Mouse (Mus musculus) G1E-ER4 (cell line): ENCODE results near the gene Tm6sf2. TPM values are rescaled to one million over a fixed set of nuclear protein-coding genes. Genes with fewer than 3 reads are reported as not detected.

Source experiments
- GATA1 ChIP-seq: IDR thresholded peaks from one replicate; pipeline ENCODE4 v1.8.0; 2012; ENCODE audit warnings: low read length, inconsistent platforms
- polyA plus RNA-seq: library from polyadenylated mRNA; stranded (reverse); fragments of >175 nt; gene quantifications from 2 replicates; pipeline ENCODE4 v1.2.3, GENCODE M21; 2012

The Tm6sf2 gene
- polyA plus RNA-seq, 1 experiment = 0.08 TPM

DNA sequence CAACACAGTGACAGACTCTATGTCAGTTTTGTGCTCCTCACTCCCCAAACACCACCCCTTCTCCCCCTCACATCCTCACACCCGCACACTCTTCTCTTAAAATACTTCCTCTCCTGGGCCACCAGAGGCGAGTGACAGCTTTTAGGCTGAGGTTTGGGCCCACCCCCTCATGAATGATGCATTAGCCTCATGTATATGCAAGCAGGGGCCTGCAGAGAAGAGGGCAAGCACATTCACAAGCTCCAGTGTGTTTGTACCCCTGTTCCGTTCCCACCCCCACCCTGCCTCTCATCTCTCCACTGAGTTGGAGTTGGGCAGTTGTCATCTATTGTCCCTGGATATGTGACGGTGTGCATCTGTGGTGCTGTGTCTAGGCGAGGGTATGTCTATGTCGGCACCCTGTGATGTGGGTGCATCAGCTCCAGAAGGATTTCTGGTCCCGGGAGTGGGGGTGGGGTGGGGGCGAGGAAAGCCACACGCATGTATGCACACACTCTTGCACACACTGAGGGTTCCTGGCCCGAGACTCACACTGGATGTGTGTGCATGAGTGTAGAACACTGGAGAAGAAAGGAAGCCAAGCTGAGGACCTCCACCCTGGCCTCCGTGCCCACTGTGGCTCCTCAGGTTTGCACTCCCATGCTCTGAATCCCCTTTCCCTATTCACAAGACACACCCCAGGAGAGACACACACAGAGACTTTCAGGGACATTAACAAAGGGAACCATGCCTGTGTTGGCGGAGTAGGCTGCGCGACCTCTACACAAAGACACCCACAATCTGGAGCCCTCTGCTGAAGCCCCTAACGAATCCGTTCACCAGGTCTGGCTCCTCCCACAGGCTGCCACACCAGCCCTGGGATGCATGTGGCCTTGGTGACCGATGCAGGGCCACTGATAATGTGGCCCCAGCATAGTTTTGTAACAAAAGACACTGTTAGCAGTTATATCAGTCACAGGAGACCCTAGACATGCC, 46.3 kb downstream of the Tm6sf2 start:
- no peak for TF ChIP-seq GATA1

DNA sequence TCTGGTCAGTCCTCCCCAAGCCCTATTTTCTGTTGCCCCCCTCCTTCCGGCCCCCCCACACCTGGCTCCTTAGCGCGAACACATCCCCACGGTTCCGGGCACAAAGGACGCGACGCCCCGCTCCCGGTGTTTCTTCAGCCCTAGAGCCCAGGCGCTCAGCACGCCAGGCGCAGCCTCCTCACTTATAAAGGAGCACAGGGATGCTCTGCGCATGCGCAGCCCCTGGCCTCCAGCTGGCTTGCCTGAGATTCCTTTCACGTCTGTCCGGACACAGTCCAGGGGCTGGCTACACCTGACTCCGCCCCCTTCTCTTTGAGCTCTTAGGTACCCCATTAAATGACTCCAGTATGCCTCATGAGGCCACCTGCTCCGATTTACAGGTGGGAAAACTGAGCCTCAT, 47.9 kb downstream of the Tm6sf2 start, which contains the start of gene Ncan:
Gene Ncan (minus strand): TSS at position 207 of the 400 bp plus-strand sequence.
- no peak for TF ChIP-seq GATA1

DNA sequence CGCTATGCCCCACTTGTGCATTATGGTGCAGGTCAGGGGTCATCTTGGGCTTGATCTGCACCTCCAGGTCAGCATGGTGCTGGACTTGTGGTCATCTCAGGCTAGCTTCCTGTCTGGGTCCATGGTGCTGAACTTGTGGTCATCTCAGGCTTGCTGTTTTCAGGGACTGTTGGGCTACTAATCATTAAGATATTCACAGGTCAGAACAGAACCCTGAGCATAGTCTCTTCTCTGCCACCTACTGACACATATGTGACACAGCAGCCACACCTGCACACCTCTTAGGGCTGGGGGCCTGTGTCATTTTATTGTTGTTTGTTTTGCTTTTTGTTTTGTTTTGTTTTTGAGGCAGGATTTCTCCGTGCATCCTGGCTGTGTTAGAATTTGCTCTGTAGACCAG, 50.1 kb downstream of the Tm6sf2 start:
- TF ChIP-seq GATA1 = no peak

DNA sequence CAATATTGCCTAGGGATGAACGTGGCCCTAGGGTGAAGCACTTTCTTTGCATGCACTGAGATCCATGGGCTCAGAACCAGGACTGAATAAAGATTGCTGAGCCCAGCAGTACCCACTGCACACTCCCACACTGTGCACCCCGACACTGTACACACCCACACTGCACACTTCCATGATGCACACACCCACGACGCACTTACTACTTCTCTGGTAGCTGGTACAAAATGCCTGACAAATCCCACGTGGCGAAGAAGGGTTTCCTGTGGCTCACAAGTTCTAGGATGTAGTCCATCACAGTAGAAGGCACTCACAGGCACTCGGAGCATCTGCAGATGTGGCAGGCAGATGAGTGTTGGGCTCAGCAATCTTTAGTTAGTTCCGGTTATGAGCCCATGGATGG, 52.3 kb downstream of the Tm6sf2 start:
- TF ChIP-seq GATA1 = no peak

DNA sequence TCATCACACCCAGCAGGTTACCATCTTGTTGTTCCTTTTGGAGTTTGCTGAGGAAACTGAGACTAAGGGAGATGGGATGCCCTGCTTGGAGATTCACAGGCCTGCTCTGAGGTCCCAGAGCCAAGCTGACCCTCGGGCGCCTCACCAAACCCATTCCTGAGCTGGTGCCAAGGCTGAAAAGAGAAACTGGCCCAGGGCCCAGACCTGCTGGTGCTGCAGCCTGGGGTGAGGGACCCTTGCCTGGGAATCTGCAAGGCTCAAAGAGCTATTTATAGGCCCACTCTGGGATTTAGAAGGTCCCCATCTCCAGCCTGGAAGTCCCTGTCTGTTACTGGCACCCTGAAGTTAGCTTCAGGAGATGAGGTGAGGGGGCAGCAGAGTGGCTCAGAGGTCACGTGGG, 55.7 kb downstream of the Tm6sf2 start:
- no peak for TF ChIP-seq GATA1

DNA sequence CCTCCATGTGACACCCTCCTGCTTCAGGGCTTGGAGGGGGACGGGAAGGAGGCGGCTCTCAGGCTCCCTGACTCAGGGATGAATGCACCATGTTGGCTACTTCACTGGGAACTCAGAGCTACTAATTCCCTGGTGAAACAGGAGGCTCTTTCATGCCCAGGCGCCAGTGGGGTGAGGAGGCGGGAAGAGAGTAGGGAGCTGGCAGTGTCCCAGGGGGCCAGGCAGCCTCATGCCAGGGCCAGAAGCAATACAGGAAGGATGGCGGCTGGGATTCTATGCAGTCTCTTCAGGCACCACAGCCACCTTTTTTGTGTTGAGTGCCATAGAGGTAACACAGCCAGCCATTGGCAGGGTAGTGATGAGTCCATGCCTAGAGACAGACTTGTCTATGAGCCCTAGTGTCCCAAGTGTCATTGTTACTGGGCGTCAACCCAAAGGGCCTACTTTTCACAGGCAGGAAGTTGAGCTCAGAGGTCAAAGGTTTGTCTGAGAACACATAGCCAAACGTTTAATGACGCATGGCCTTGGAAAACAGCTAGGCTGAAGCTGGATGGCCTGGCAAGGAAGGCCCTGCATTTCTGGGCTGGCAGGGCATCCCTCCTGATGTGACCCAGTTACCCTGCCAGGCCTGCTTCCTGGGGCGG, 56.7 kb downstream of the Tm6sf2 start:
- no peak for TF ChIP-seq GATA1

Other genes starting within 250 kb of the Tm6sf2 start
- 3.3 and 4.0 TPM in 2 replicates for gene Pbx4, start 240.4 kb upstream of the Tm6sf2 start, polyA plus RNA-seq
- gene Cilp2, start 185.2 kb upstream of the Tm6sf2 start, polyA plus RNA-seq = 0.02 and 0.03 TPM in 2 replicates
- gene Tssk6, start 170.7 kb upstream of the Tm6sf2 start, polyA plus RNA-seq = 0.13 and 0.17 TPM in 2 replicates
- 148 and 187 TPM in 2 replicates for gene Ndufa13, start 170.4 kb upstream of the Tm6sf2 start, polyA plus RNA-seq
- gene Yjefn3, start 170.2 kb upstream of the Tm6sf2 start, polyA plus RNA-seq = 4.4 and 7.0 TPM in 2 replicates
- 79.8 and 115 TPM in 2 replicates for gene Gatad2a, start 76.5 kb upstream of the Tm6sf2 start, polyA plus RNA-seq
- gene Mau2, start 30.2 kb upstream of the Tm6sf2 start, polyA plus RNA-seq = 44.0 and 45.1 TPM in 2 replicates
- gene Sugp1, start 30.1 kb upstream of the Tm6sf2 start, polyA plus RNA-seq = 48.9 and 53.3 TPM in 2 replicates
- not detected in 2 replicates for gene Hapln4, start 10.5 kb downstream of the Tm6sf2 start, polyA plus RNA-seq
- gene Ncan, start 47.9 kb downstream of the Tm6sf2 start, polyA plus RNA-seq = not detected in 2 replicates
- gene Nr2c2ap, start 58.4 kb downstream of the Tm6sf2 start, polyA plus RNA-seq = 17.2 and 17.9 TPM in 2 replicates
- 3.2 and 6.5 TPM in 2 replicates for gene Rfxank, start 66.2 kb downstream of the Tm6sf2 start, polyA plus RNA-seq
- gene Borcs8, start 66.6 kb downstream of the Tm6sf2 start, polyA plus RNA-seq = 20.5 and 52.7 TPM in 2 replicates
- gene Mef2b, start 66.8 kb downstream of the Tm6sf2 start, polyA plus RNA-seq = 2.7 and 3.6 TPM in 2 replicates
- gene Tmem161a, start 99.4 kb downstream of the Tm6sf2 start, polyA plus RNA-seq = 130 and 149 TPM in 2 replicates
- gene Slc25a42, start 139.4 kb downstream of the Tm6sf2 start, polyA plus RNA-seq = 18.7 and 20.1 TPM in 2 replicates
- 21.8 and 26.2 TPM in 2 replicates for gene Sugp2, start 161.3 kb downstream of the Tm6sf2 start, polyA plus RNA-seq
- 24.5 and 26.2 TPM in 2 replicates for gene Armc6, start 161.5 kb downstream of the Tm6sf2 start, polyA plus RNA-seq
- 34.3 and 37.1 TPM in 2 replicates for gene Homer3, start 209.9 kb downstream of the Tm6sf2 start, polyA plus RNA-seq
- gene Ddx49, start 229.6 kb downstream of the Tm6sf2 start, polyA plus RNA-seq = 41.5 and 54.5 TPM in 2 replicates
- gene Cope, start 229.6 kb downstream of the Tm6sf2 start, polyA plus RNA-seq = 311 and 375 TPM in 2 replicates
- not detected in 2 replicates for gene Cers1, start 242.9 kb downstream of the Tm6sf2 start, polyA plus RNA-seq